Mouse (Mus musculus): ENCODE measurements at regions not wholly inside any gene's neighbourhood (a gene's known extent, or its start where the extent isn't known, plus 50 kb on each side); places are given as distances from the start of the nearest gene placed in this dataset.

- WGBS = 80% methylated on average over 1 of the region's 1 CpGs
These were observed 102.7 kb downstream of the Banf2 start for GRCm38 (mm10) chr2:144135586-144135985.

DNA sequence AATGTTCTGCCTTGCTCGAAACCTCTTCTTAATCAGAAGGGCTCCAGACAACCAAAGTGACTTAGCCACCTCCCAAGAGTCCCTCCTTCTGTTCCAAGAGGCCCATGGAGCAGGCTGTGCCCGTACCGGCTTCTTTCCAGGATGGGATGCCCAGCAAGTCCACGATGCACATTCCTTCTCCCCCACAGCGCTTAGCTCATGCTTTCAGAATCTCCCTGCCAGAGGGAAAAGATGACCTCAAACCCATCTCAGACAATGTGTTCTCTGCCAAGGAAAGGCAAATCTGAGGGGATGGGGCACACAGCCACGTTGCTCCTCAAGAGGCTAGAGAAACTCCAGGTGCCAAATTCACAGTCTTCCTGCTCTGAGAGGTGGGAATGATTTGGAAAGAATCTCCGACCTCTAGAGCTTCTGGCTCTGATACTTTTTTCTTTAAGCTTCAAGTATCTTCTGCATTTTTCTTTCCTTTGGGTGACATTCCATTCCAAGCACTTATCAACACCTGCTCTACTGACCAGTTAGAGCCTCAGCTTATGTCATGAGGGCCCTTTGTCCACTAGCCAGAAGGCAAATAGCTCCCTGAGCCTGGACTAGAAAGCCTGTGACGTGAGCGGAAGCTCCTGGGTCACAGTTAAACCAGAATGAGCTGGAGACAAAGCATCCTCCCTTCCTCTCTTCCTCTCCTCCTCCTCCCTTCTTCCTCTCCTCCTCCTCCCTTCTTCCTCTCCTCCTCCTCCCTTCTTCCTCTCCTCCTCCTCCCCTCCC is 110.9 kb downstream of the Banf2 start:
- H3K27me3 ChIP-seq (ENCODE audit: insufficient read depth, low read length) = no peaks in the 10 kb centered on the region
- no peak overlapping the region for H3K9ac ChIP-seq
- TF ChIP-seq CTCF (IDR thresholded peaks at IDR 0.05; ENCODE audit: low read depth) = no peak
- 67% methylated on average over 9 of the region's 9 CpGs for WGBS
- DNase-seq (no peak), ATAC-seq (ENCODE audit: insufficient read depth) (0 out of 2 replicates have a peak, but pooled peaks have one; percentile 30)
- H3K4me3 ChIP-seq (ENCODE audit: low read depth, low read length) = no peak overlapping the region
- no peak overlapping the region for H3K27ac ChIP-seq (ENCODE audit: low read depth)
- H3K4me1 ChIP-seq (ENCODE audit: insufficient read depth) = no peaks in the 10 kb centered on the region
- no peak overlapping the region for H3K4me2 ChIP-seq
- H3K9me3 ChIP-seq (ENCODE audit: low read depth, low read length) = no peaks in the 10 kb centered on the region
- H3K36me3 ChIP-seq (ENCODE audit: insufficient read depth) = no peaks in the 10 kb centered on the region

More at GRCm38 (mm10) chr2:144135586-144135985, 102.7 kb downstream of the Banf2 start:
- Histone ChIP-seq H3K9me3 (ENCODE audit: low read depth, low read length) (no peaks in the 10 kb centered on the region), H3K4me2 (no peak overlapping the region), H3K9ac (no peak overlapping the region), H3K4me1 (ENCODE audit: insufficient read depth) (no peaks in the 10 kb centered on the region), H3K27me3 (ENCODE audit: insufficient read depth, low read length) (no peaks in the 10 kb centered on the region), H3K27ac (ENCODE audit: low read depth) (no peak overlapping the region), H3K36me3 (ENCODE audit: insufficient read depth) (no peaks in the 10 kb centered on the region), H3K4me3 (ENCODE audit: low read depth, low read length) (no peak overlapping the region)
- no peak for TF ChIP-seq CTCF (IDR thresholded peaks at IDR 0.05; ENCODE audit: low read depth)
- DNase-seq (no peak), ATAC-seq (ENCODE audit: insufficient read depth) (no peak)

- no peak overlapping the region for H3K27ac ChIP-seq (ENCODE audit: low read depth)
- no peak for ATAC-seq (ENCODE audit: insufficient read depth)
These were observed 111.8 kb downstream of the Banf2 start for GRCm38 (mm10) chr2:144144486-144145136.

DNA sequence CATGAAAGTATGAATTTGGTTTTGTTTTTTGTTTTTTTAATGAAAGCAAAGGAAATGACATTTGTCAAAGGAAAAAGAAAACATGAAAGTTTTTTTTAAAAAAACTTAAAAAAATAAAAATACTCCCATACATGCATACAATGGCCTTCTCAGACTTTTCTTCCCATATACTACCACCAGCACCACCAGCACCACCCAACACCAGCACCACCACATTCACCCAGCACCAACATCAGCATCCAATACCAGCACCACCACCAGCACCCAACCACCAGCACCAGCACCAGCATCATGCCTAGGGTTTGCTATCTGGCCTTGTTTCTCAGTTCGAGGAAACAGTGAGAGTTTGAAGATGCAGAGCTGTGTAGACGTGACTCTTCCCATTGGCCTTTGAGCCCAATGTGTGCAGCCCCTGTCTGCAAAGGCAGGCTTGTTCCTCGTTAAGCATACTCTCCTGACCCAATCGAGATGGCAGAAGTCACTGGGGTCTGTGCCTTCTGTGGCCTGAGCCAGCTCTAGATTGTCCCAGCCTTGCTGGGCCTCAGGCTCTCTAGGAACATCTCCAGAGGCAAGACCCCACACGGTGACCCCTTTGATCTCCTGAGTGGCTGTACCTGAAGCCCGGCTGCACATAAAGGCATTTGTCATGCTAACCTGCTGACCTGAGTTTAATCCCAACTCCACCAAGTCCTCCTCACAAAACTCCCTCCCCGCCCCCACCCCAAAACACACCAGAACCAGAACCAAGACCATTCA is 113.8 kb upstream of the Mgme1 start:
- WGBS = 54% methylated on average over 7 of the region's 7 CpGs
- TF ChIP-seq CTCF (IDR thresholded peaks at IDR 0.05; ENCODE audit: low read depth) = no peak
- no peak for ATAC-seq (ENCODE audit: insufficient read depth)

More at GRCm38 (mm10) chr2:144144486-144145136, 111.8 kb downstream of the Banf2 start:
- Histone ChIP-seq H3K4me1 (ENCODE audit: insufficient read depth) (no peaks in the 10 kb centered on the region), H3K9ac (no peak overlapping the region), H3K9me3 (ENCODE audit: low read depth, low read length) (no peaks in the 10 kb centered on the region), H3K4me3 (ENCODE audit: low read depth, low read length) (no peak overlapping the region), H3K36me3 (ENCODE audit: insufficient read depth) (no peaks in the 10 kb centered on the region), H3K4me2 (no peak overlapping the region), H3K27me3 (ENCODE audit: insufficient read depth, low read length) (no peaks in the 10 kb centered on the region)
- WGBS = 71% methylated on average over 5 of the region's 5 CpGs
- no peak for TF ChIP-seq CTCF (IDR thresholded peaks at IDR 0.05; ENCODE audit: low read depth)
- DNase-seq = no peak

GRCm38 (mm10) chr2:144157343-144157742 is 113.1 kb upstream of the Mgme1 start:
- ATAC-seq (ENCODE audit: insufficient read depth) = no peak
- no peaks in the 10 kb centered on the region for H3K9me3 ChIP-seq (ENCODE audit: low read depth, low read length)
- no peaks in the 10 kb centered on the region for H3K36me3 ChIP-seq (ENCODE audit: insufficient read depth)
- H3K9ac ChIP-seq = no peak overlapping the region
- H3K4me3 ChIP-seq (ENCODE audit: low read depth, low read length) = no peak overlapping the region
- no peaks in the 10 kb centered on the region for H3K27me3 ChIP-seq (ENCODE audit: insufficient read depth, low read length)
- no peak for DNase-seq
- 40% methylated on average over 2 of the region's 2 CpGs for WGBS
- no peak overlapping the region for H3K27ac ChIP-seq (ENCODE audit: low read depth)
- H3K4me1 ChIP-seq (ENCODE audit: insufficient read depth) = peaks cover 18% of the 10 kb centered on the region
- no peak overlapping the region for H3K4me2 ChIP-seq
- no peak for TF ChIP-seq CTCF (IDR thresholded peaks at IDR 0.05; ENCODE audit: low read depth)

More for the DNA sequence above, 113.8 kb upstream of the Mgme1 start:
- Histone ChIP-seq H3K27me3 (ENCODE audit: insufficient read depth, low read length) (no peaks in the 10 kb centered on the region), H3K27ac (ENCODE audit: low read depth) (no peak overlapping the region), H3K9me3 (ENCODE audit: low read depth, low read length) (no peaks in the 10 kb centered on the region), H3K4me2 (no peak overlapping the region), H3K9ac (no peak overlapping the region), H3K4me3 (ENCODE audit: low read depth, low read length) (no peak overlapping the region), H3K36me3 (ENCODE audit: insufficient read depth) (no peaks in the 10 kb centered on the region), H3K4me1 (ENCODE audit: insufficient read depth) (peaks cover 18% of the 10 kb centered on the region)
- no peak for DNase-seq

DNA sequence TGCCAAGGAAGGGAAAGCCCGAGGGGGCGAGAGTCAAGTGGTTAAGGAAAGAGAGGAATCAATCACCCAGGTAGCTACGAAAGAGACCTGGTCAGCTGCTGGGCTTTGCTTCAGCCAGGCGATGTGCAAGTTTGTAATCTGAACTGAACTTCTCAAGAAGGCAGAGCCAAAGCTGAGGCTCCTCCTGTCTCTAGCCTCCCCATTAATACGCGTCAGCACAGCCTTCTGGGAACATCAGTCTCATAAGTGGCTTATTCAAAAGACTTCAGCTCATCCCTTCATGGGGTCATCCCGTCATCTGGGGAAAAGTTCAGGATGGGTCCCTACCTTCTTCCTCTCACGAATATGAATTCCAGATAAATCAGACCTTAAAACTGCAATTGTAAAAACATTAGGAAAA is 112.2 kb upstream of the Mgme1 start:
- no peaks in the 10 kb centered on the region for H3K9me3 ChIP-seq (ENCODE audit: low read depth, low read length)
- H3K27me3 ChIP-seq (ENCODE audit: insufficient read depth, low read length) = no peaks in the 10 kb centered on the region
- ATAC-seq (ENCODE audit: insufficient read depth) (no peak), DNase-seq (no peak)
- H3K9ac ChIP-seq = no peak overlapping the region
- no peak overlapping the region for H3K4me2 ChIP-seq
- peaks cover 18% of the 10 kb centered on the region for H3K4me1 ChIP-seq (ENCODE audit: insufficient read depth)
- 48% methylated on average over 8 of the region's 8 CpGs for WGBS
- no peaks in the 10 kb centered on the region for H3K36me3 ChIP-seq (ENCODE audit: insufficient read depth)
- no peak overlapping the region for H3K4me3 ChIP-seq (ENCODE audit: low read depth, low read length)
- TF ChIP-seq CTCF (IDR thresholded peaks at IDR 0.05; ENCODE audit: low read depth) = no peak
- H3K27ac ChIP-seq (ENCODE audit: low read depth) = no peak overlapping the region

All from lung, embryonic 14.5 days (tissue).